Mouse (Mus musculus) ES-E14 (cell line): ENCODE measurements around the gene Stard7. TPM values are rescaled to one million over a fixed set of nuclear protein-coding genes. Genes with fewer than 3 reads are reported as not detected.

Experiments
- DNase-seq: peaks from one replicate; pipeline ENCODE4 v3.0.0-alpha.2; 2013; ENCODE audit warnings: low read depth, low spot score
- H3K27ac ChIP-seq: 2 replicates; pipeline ENCODE4 v1.5.1; 2012; ENCODE audit warnings: low read depth, mild to moderate bottlenecking, low read length, moderate library complexity, mixed read lengths; ENCODE audit not compliant: poor library complexity, insufficient read depth, severe bottlenecking
- H3K36me3 ChIP-seq: 2 replicates; pipeline ENCODE4 v1.6.1; 2012; ENCODE audit warnings: mild to moderate bottlenecking, low read length, moderate library complexity, mixed read lengths; ENCODE audit not compliant: control insufficient read depth, poor library complexity, insufficient read depth, severe bottlenecking
- H3K4me1 ChIP-seq, 2 experiments: fragments of 150-350 bp in 1 of 2; sonication (generic) in 1 of 2; 2 replicates each; pipeline ENCODE4 v1.6.1; 2012; ENCODE audit warnings: low read length in 2 of 2, mild to moderate bottlenecking in 1 of 2, mixed read lengths in 1 of 2; ENCODE audit not compliant: control insufficient read depth in 2 of 2, insufficient read depth in 2 of 2, poor library complexity in 1 of 2
- H3K4me3 ChIP-seq, 2 experiments: fragments of 150-350 bp in 1 of 2; sonication (generic) in 1 of 2; 2 replicates each; pipeline ENCODE4 v1.5.1; 2012; ENCODE audit warnings: low read length in 2 of 2, low read depth in 1 of 2, mild to moderate bottlenecking in 1 of 2, mixed read lengths in 1 of 2; ENCODE audit not compliant: insufficient read depth in 1 of 2, poor library complexity in 1 of 2, severe bottlenecking in 1 of 2
- H3K9ac ChIP-seq: 2 replicates; pipeline ENCODE4 v1.6.1; 2012; ENCODE audit warnings: low read depth, mild to moderate bottlenecking, low read length, mixed read lengths; ENCODE audit not compliant: poor library complexity, insufficient read depth, severe bottlenecking
- H3K9me3 ChIP-seq: fragments of 150-350 bp; sonication (generic); 2 replicates; pipeline ENCODE4 v1.6.1; 2012; ENCODE audit warnings: low read depth, mild to moderate bottlenecking, low read length; ENCODE audit not compliant: control insufficient read depth, insufficient read depth
- CHD2 ChIP-seq: IDR thresholded peaks from 2 replicates; pipeline ENCODE4 v1.6.1; 2014; ENCODE audit warnings: mild to moderate bottlenecking, low read depth, low read length, inconsistent platforms
- HCFC1 ChIP-seq: IDR thresholded peaks from 2 replicates; pipeline ENCODE4 v1.6.1; 2012; ENCODE audit warnings: low read length, inconsistent platforms, borderline replicate concordance; ENCODE audit not compliant: insufficient read depth
- MAFK ChIP-seq: IDR thresholded peaks from 2 replicates; pipeline ENCODE4 v1.6.1; 2014; ENCODE audit warnings: mild to moderate bottlenecking, low read depth, low read length, inconsistent platforms; ENCODE audit not compliant: insufficient read depth
- ZC3H11A ChIP-seq: IDR thresholded peaks from 2 replicates; pipeline ENCODE4 v1.6.1; 2012; ENCODE audit warnings: low read depth, mild to moderate bottlenecking, inconsistent platforms, low read length, borderline replicate concordance
- ZNF384 ChIP-seq: IDR thresholded peaks from 2 replicates; pipeline ENCODE4 v1.6.1; 2012; ENCODE audit warnings: low read depth, low read length, inconsistent platforms
- in situ Hi-C, 2 experiments: fragments of 600-800 bp; cut with MboI; formaldehyde crosslinking; loops; one replicate each; pipeline ENCODE4 v1.15.1; 2025; ENCODE audit warnings: low sequenced_read_pairs in 2 of 2, inconsistent platforms in 1 of 2; ENCODE audit not compliant: unreplicated experiment in 2 of 2
- total RNA-seq: library from RNA; depleted of rRNA; stranded (reverse); fragments of 300-350 nt; gene quantifications from 2 replicates; pipeline ENCODE4 v1.2.3, GENCODE M21; 2012

The Stard7 gene
- total RNA-seq, 1 experiment = 40.7 TPM

DNA sequence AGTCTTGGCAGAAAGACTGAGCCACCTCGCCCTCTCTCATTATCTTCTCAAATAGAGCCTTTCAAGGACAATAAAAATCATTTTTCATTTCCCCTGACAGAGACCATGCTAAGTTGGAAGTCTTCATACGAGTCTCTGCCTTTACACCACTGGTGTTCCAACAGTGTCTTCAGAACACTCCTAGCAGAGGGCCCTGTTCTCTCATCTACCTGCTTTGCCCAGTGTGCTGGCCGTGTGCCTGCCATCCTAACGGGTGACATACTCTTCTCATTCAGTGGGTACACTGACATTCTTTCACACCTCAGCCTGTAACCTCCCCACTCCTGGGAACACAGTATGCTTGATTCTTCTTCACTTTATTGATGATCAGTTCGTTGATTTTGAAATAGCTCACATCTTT lies 46.4 kb downstream of the Stard7 start:
- TF ChIP-seq ZC3H11A = no peak
- TF ChIP-seq MAFK = no peak
- no peak for TF ChIP-seq ZNF384
- Histone ChIP-seq H3K36me3 (no peaks in the 10 kb centered on the region), H3K27ac (no peak overlapping the region), H3K9ac (no peak overlapping the region), H3K4me3 (no peak overlapping the region), H3K4me1 (no peaks in the 10 kb centered on the region), H3K9me3 (no peaks in the 10 kb centered on the region)
- DNase-seq = no peak
- in situ Hi-C loops = no loop called here

DNA sequence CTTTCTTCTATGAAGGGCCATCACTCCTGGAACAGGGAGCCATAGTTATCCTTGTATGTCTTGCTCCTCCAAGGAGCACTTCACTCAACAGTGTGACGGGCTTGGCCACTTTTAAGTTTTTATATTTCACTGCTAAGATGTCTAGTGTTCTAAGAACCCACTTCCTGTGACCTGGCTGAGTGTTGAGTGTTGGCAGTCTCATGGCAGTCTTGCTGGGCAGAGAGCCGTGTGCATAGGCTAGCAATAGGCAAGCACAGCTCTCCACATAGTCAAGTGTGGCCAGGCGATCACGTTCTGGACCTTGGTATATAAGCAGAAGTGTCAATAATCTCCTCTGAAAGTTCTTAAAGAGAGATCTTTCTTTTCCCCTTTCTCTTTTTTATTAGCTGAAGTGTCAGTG lies 48.1 kb downstream of the Stard7 start:
- no peaks in the 10 kb centered on the region for H3K36me3 ChIP-seq
- DNase-seq = no peak
- no peak overlapping the region for H3K9ac ChIP-seq
- in situ Hi-C loops = no loop called here
- H3K4me1 ChIP-seq = no peaks in the 10 kb centered on the region
- H3K27ac ChIP-seq = no peak overlapping the region
- TF ChIP-seq ZC3H11A (no peak), MAFK (no peak)
- no peak overlapping the region for H3K4me3 ChIP-seq
- H3K9me3 ChIP-seq = no peaks in the 10 kb centered on the region

DNA sequence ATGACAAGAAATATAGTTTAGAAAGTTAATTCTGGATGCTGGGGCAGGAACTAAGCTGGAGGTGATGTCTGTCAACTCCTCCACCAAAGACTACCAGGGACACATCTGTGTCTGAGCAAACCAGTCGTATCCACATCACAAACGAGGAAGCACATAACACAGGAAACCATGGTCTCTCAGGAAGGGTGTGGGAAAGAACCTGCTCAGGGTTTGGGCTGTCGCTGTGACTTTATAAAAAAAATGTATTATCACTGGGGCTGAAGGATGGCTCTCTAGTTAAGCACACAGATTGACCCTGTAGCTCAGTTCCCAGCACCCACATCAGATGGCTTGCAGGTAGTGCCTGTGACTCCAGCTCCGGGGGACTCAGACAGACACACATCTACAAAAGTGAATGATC lies 49.1 kb downstream of the Stard7 start:
- Histone ChIP-seq H3K27ac (no peak overlapping the region; the same call in 1 of the 2 replicates), H3K36me3 (no peaks in the 10 kb centered on the region), H3K9ac (no peak overlapping the region), H3K9me3 (no peaks in the 10 kb centered on the region), H3K4me3 (no peak overlapping the region), H3K4me1 (no peaks in the 10 kb centered on the region)
- in situ Hi-C loops = no loop called here
- no peak for DNase-seq
- TF ChIP-seq MAFK (no peak), CHD2 (no peak), ZC3H11A (no peak), ZNF384 (no peak), HCFC1 (no peak)

DNA sequence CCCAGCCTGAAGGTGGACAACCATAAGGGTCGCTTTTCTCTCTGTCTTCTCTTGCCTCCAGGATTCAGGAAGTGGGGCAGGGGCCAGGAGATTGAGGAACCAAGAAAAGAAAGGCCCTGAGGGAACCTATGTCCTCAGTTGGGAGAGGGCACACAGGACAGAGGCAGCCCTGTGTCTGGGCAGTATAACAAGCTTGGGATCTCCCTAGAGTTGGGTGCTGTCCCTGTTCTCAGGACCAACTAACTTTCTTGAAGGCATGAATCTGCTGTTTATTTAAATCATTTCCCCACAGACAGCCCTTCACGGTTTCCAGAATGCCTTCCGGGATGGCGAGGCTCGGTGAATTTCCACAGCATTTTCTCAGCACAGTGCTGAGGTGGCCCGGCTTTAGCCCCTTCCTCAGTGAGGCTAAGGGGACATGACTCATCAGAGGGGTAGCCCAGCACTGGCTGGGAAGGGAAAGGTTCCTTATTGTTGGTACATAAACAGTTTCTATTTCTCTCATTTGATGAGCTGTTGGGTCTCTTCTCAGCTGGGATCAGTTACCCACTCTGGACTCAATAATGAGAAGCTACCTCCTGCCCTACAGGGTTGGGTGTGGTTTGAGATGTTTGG lies 52.8 kb downstream of the Stard7 start:
- H3K4me1 ChIP-seq = no peaks in the 10 kb centered on the region
- in situ Hi-C loops = no loop called here
- no peak for TF ChIP-seq MAFK
- TF ChIP-seq ZC3H11A = no peak
- no peak for TF ChIP-seq HCFC1
- no peak for TF ChIP-seq ZNF384
- no peak for DNase-seq
- no peak overlapping the region for H3K4me3 ChIP-seq
- no peak overlapping the region for H3K27ac ChIP-seq
- no peaks in the 10 kb centered on the region for H3K9me3 ChIP-seq
- H3K36me3 ChIP-seq = no peaks in the 10 kb centered on the region
- no peak overlapping the region for H3K9ac ChIP-seq

DNA sequence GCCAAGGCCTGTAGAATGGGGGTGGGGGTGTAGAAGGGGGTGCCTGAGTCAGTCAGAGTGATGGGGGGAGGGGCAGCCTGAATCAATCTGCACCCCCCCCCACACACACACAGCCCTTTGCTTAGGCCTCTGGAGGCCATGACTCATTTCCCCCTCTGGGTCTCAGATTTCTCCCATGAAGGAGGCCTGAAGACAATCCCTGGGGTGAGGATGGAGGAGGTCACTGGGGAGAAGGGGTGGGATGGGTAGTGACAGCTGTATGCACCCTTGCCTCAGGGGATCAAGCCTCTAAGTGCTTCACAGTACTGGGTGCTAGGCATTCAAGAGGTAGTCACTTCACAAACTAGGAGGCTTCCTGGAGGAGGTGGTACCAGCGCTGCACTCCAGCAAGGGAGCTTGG lies 53.6 kb downstream of the Stard7 start:
- Histone ChIP-seq H3K4me1 (no peaks in the 10 kb centered on the region), H3K36me3 (no peaks in the 10 kb centered on the region), H3K4me3 (no peak overlapping the region), H3K27ac (no peak overlapping the region), H3K9me3 (no peaks in the 10 kb centered on the region), H3K9ac (no peak overlapping the region)
- DNase-seq = no peak
- in situ Hi-C loops = no loop called here
- no peak for TF ChIP-seq ZC3H11A
- no peak for TF ChIP-seq MAFK
- TF ChIP-seq ZNF384 = no peak
- no peak for TF ChIP-seq CHD2
- no peak for TF ChIP-seq HCFC1
